Mouse (Mus musculus): Measurements from ENCODE around the gene Hist2h4. TPM values are rescaled to one million over a fixed set of nuclear protein-coding genes. Genes with fewer than 3 reads are reported as not detected.
"Not testable (repeated sequence)": the region's sequence is repeated elsewhere in the genome, so short reads cannot be mapped to it uniquely, and the experiment has no call there.

Gene Hist2h4
- polyA plus RNA-seq, 1 experiment from 2014 or later: 26.5 TPM

DNA sequence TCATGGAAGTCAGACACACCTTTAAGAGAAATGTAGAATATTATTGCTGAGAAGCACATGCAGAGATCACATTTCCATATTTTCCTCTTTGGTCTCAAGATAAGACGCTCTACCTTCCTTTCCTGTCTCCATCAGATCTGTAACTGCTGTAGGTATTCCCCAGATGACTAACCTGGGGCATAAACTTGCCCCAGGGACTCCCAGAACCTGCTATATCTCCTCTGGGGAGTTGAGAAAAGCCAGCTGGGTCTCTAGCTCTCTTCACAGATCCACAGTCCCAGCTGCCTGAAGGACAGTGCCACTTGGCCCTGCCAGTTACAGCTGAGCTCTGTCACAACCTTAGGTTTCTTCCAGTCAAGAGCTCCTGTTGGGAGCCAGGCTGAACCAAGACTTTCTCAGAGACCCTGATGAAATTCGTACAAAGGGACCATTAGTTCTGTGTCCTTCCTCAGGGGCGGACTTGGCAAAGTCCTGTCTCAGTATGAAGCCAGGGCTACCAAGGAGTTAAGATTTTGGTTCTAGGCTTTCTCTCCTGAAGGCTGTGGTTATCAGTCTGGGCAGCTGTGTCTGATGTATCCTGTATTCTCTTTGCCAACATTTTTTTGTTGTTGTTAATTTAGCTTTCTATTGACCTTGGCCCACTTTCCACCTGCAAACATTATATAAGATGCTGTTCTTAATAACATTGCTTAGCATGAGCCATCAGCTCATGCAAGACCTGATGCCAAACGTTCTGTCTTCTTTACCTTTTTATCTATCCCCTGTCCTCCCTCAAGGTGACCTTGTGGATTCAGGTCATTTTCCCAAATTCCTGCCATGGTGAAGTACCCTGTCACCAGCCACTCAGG, 32.0 kb downstream of the Hist2h4 start:
- H3K36me3 ChIP-seq: no peaks in the 10 kb centered on the region
- H3K4me2 ChIP-seq: no peak overlapping the region
- no peak overlapping the region for H3K4me3 ChIP-seq (replicated peaks)
- WGBS: 76% methylated on average over 4 of the region's 4 CpGs
- no peaks in the 10 kb centered on the region for H3K9me3 ChIP-seq
- H3K27me3 ChIP-seq: no peaks in the 10 kb centered on the region
- H3K27ac ChIP-seq: no peak overlapping the region
- no peak for ATAC-seq (ENCODE audit: insufficient number of reproducible peaks, insufficient read depth, low FRiP score, low TSS enrichment, low read depth)
- H3K9ac ChIP-seq (replicated peaks): no peak overlapping the region
- peaks cover 5% of the 10 kb centered on the region; the same call in 1 of the 2 replicates for H3K4me1 ChIP-seq (replicated peaks)

DNA sequence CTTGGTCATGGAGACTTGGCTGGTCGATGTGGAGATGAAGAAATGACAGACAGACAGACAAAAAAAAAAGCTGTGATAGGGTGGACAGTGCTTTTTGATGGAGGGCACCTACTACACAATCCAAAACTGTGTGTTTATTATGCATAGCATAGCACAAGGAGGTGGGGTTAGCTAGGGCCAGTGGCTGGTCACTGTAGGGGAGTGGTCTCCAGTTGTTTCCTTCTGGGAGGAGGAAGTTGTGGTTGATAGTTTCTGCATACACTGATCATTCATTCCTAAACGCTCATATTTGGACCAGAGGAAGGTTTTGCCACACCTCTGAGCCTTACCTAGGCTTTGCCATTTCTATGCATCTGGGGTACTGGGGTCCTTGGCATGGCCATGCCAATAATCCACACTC, 32.7 kb downstream of the Hist2h4 start:
- Histone ChIP-seq H3K27me3 (no peaks in the 10 kb centered on the region), H3K36me3 (no peaks in the 10 kb centered on the region), H3K4me3 (replicated peaks) (no peak overlapping the region), H3K4me2 (no peak overlapping the region), H3K4me1 (replicated peaks) (peaks cover 5% of the 10 kb centered on the region; the same call in 1 of the 2 replicates), H3K27ac (no peak overlapping the region), H3K9me3 (no peaks in the 10 kb centered on the region), H3K9ac (replicated peaks) (no peak overlapping the region)
- ATAC-seq (ENCODE audit: insufficient number of reproducible peaks, insufficient read depth, low FRiP score, low TSS enrichment, low read depth): no peak
- 82% methylated on average over 2 of the region's 2 CpGs for WGBS

DNA sequence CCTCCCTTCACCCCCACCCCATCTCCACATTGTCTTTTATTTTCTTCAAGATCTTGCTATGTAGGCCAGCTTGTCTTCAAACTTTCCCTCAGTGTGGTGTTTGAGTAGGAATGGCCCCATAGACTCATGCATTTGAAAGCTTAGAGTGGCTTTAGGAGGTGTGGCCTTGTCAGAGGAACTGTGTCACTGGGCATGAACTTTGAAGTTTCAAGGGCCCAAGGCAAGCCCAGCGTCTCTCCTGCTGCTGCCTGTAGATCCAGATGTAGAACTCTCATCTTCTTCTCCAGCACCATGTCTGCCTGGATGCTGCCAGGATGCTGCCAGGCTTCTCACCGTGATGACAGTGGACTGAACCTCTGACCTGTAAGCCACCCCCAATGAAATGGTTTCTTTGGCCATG, 34.3 kb downstream of the Hist2h4 start:
- H3K4me1 ChIP-seq (replicated peaks): peaks cover 10% of the 10 kb centered on the region; the same call in 1 of the 2 replicates
- no peak overlapping the region for H3K4me2 ChIP-seq
- no peaks in the 10 kb centered on the region for H3K36me3 ChIP-seq
- WGBS: 71% methylated on average over 2 of the region's 2 CpGs
- no peaks in the 10 kb centered on the region for H3K9me3 ChIP-seq
- H3K4me3 ChIP-seq (replicated peaks): no peak overlapping the region
- ATAC-seq (ENCODE audit: insufficient number of reproducible peaks, insufficient read depth, low FRiP score, low TSS enrichment, low read depth): no peak
- H3K27ac ChIP-seq: no peak overlapping the region
- no peaks in the 10 kb centered on the region for H3K27me3 ChIP-seq
- H3K9ac ChIP-seq (replicated peaks): no peak overlapping the region

DNA sequence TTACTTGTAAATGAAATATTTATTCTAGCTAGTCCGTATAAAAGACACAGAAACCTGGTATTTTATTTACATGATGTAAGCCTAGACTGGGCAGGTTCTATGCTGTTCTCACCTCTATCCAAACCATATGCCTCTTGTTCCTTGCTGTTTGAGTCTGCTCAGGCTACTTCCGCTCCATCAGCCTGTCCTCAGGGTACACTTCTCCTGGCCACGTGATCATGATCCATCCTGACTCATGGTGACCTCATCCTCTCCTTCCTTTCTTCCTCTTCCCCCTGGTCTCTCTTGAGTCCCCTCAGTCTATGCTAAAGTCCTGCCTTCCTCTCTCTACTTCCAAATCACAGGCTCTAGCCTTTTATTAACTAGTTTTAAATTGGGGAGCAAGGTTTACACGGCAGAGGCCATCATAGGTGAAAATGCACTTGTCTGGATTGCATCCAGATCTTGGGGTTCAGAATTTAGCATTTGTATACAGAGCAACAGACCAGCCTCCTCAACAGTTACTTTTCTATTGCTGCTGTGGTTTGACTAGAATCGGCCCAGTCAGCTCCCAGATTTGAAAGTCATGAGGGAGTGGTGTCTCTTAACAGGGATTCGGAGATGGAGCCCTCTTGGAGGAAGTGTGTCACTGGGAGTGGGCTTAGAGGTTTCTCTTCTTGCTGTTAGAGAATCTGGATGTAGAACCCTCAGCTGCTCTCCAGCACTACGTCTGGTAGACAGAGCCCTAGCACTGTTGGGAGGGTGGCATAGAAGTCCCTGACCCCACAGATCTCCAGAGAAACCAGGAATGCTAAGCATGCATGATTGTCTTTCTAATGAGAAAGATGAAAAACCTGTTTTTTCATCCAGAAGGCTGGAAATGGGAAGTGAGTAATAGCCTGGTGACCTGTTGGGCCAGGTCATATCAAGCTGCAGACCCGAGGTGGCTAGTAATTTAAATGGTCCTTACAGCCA, 36.1 kb downstream of the Hist2h4 start:
- Histone ChIP-seq H3K9ac (replicated peaks) (no peak overlapping the region), H3K27ac (no peak overlapping the region), H3K9me3 (no peaks in the 10 kb centered on the region), H3K27me3 (no peaks in the 10 kb centered on the region), H3K4me1 (replicated peaks) (peaks cover 27% of the 10 kb centered on the region), H3K4me2 (no peak overlapping the region), H3K36me3 (no peaks in the 10 kb centered on the region), H3K4me3 (replicated peaks) (no peak overlapping the region)
- no peak for ATAC-seq (ENCODE audit: insufficient number of reproducible peaks, insufficient read depth, low FRiP score, low TSS enrichment, low read depth)
- WGBS: 67% methylated on average over 8 of the region's 8 CpGs

DNA sequence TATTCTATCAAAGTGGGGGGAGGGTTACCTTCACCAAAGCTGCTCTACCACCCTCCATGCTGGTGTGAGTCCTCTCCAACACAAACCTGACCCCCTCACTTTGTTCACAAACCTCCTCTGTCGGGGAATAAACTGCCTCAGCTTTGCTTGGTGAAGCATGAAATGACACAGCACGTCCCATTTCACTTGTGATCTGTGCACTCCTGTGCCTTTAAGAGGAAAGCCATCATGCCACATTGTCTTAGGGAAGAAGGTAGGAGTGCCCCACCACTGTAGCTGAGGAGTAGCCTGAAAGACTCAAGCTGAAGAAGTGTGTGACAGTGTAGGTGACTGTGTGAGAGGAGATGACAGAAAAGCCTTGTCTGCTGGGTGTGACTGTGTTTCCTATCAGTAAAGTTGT, 37.7 kb downstream of the Hist2h4 start:
- H3K27me3 ChIP-seq: no peaks in the 10 kb centered on the region
- peaks cover 34% of the 10 kb centered on the region for H3K4me1 ChIP-seq (replicated peaks)
- H3K36me3 ChIP-seq: no peaks in the 10 kb centered on the region
- no peak overlapping the region for H3K4me2 ChIP-seq
- H3K9me3 ChIP-seq: no peaks in the 10 kb centered on the region
- WGBS: 54% methylated on average over 2 of the region's 2 CpGs
- no peak for ATAC-seq (ENCODE audit: insufficient number of reproducible peaks, insufficient read depth, low FRiP score, low TSS enrichment, low read depth)
- no peak overlapping the region for H3K27ac ChIP-seq
- no peak overlapping the region for H3K4me3 ChIP-seq (replicated peaks)
- no peak overlapping the region for H3K9ac ChIP-seq (replicated peaks)

DNA sequence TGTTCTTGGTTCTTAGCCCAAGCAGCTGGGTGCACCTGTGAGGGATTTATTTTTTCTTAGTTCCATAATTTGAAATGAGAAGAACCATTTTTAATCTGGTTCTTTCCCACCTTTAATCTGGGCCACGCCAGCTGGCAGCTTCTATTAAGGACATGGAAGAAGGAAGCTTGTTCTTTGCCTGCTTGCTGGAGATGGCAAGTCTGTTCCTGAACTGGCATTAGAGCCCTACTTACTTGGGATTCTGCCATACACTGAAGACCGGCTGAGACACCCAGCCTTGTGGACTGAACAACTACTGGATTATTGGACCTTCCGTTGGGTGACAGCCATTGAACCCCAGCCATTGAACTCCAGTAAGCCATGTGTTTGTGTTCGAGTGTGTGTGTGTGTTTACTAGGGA, 40.3 kb downstream of the Hist2h4 start:
- Histone ChIP-seq H3K4me3 (replicated peaks) (no peak overlapping the region), H3K9me3 (no peaks in the 10 kb centered on the region), H3K36me3 (no peaks in the 10 kb centered on the region), H3K27me3 (no peaks in the 10 kb centered on the region), H3K4me1 (replicated peaks) (peaks cover 41% of the 10 kb centered on the region), H3K4me2 (peak overlapping the region; percentile 80), H3K27ac (no peak overlapping the region), H3K9ac (replicated peaks) (no peak overlapping the region)
- ATAC-seq (ENCODE audit: insufficient number of reproducible peaks, insufficient read depth, low FRiP score, low TSS enrichment, low read depth): no peak
- 92% methylated on average over 4 of the region's 4 CpGs for WGBS

DNA sequence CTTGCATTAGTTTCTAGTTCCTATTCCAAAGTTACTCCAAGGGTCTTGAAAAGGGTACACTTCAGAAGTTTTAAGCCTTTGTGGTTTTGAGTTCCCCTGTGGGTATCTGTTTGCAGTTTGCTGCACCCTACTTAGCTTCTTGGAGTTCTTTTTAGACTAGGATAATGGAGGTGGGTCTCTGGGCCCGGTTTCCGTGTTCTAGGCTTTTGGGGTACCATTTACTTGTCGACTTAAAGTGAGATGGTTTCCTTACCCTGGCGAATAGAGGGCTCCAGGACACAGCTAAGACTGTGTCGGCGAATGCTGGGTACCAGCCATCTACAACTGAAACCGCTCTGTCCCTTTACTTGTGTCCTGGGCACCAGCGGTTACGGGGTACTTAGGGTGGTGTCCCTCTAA, 41.5 kb downstream of the Hist2h4 start:
- Histone ChIP-seq H3K27me3 (no peaks in the 10 kb centered on the region), H3K27ac (peak overlapping the region; percentile 99), H3K9me3 (no peaks in the 10 kb centered on the region), H3K9ac (replicated peaks) (peak overlapping the region; percentile 69), H3K4me2 (peak overlapping the region; percentile 80), H3K4me3 (replicated peaks) (peak overlapping the region; percentile 59), H3K4me1 (replicated peaks) (peaks cover 37% of the 10 kb centered on the region), H3K36me3 (no peaks in the 10 kb centered on the region)
- no peak for ATAC-seq (ENCODE audit: insufficient number of reproducible peaks, insufficient read depth, low FRiP score, low TSS enrichment, low read depth)
- 21% methylated on average over 9 of the region's 9 CpGs for WGBS

DNA sequence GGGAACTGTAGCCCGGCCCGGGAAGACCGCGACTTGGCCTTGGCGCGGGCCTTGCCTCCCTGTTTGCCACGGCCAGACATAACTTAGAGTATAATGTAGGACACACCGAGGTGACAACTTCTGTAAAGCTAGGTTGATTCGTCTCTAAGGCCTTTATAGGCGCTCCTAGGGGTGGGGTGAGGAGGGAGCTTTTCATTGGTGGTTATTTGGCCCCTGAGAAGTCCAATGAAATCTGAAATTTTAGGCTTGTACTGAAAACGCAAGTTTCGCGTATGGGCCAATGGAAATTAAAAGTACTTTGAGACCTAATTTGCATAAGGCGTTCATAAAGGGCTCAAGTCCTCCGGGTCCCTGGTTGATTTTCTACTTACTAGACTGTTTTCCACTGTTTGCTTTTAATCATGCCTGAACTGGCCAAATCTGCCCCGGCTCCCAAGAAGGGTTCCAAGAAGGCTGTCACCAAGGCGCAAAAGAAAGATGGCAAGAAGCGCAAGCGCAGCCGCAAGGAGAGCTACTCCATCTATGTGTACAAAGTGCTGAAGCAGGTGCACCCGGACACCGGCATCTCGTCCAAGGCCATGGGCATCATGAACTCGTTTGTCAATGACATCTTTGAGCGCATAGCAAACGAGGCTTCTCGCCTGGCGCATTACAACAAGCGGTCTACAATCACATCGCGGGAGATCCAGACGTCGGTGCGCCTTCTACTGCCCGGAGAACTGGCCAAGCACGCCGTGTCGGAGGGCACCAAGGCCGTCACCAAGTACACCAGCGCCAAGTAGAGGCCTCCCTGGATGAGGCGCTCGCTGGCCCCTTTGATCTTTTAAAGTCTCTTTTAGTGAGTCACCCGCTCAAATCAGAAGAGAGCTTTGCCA, 42.1 kb downstream of the Hist2h4 start, which contains the start of the genes Hist2h2ac and Hist2h2be:
Gene Hist2h2ac, minus strand, starts transcription at position 116 of the 875 bp plus-strand sequence.
Gene Hist2h2be, plus strand, starts transcription at position 355 of the 875 bp plus-strand sequence.
- H3K4me1 ChIP-seq (replicated peaks): peaks cover 36% of the 10 kb centered on the region
- H3K9ac ChIP-seq (replicated peaks): peak within 1 kb of the TSS; percentile 87
- no peaks in the 10 kb centered on the region for H3K9me3 ChIP-seq
- H3K4me3 ChIP-seq (replicated peaks): peak within 1 kb of the TSS; percentile 59
- ATAC-seq (ENCODE audit: insufficient number of reproducible peaks, insufficient read depth, low FRiP score, low TSS enrichment, low read depth): peak; percentile 89
- H3K4me2 ChIP-seq: peak within 1 kb of the TSS; percentile 80
- WGBS: under 1% methylated on average over 43 of the region's 43 CpGs
- no peaks in the 10 kb centered on the region for H3K27me3 ChIP-seq
- peak within 1 kb of the TSS; percentile 99 for H3K27ac ChIP-seq
- no peaks in the 10 kb centered on the region for H3K36me3 ChIP-seq

DNA sequence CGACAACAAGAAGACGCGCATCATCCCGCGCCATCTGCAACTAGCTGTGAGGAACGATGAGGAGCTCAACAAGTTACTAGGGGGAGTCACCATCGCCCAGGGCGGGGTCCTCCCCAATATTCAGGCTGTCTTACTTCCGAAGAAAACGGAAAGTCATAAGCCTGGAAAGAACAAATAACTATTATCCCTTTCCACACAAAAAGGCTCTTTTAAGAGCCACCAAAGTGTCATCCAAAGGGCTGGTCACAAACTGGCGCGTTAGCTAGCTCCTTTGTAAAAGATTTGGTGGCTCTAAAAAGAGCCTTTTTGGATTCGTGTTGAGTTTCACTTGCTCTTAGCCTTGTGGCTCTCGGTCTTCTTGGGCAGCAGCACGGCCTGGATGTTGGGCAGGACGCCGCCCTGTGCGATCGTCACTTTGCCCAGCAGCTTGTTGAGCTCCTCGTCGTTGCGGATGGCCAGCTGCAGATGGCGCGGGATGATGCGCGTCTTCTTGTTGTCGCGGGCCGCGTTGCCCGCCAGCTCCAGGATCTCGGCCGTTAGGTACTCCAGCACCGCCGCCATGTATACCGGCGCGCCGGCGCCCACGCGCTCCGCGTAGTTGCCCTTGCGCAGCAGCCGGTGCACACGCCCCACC, 42.9 kb downstream of the Hist2h4 start:
- not testable (repeated sequence) for H3K9me3 ChIP-seq; ATAC-seq (ENCODE audit: insufficient number of reproducible peaks, insufficient read depth, low FRiP score, low TSS enrichment, low read depth); H3K27me3 ChIP-seq; H3K36me3 ChIP-seq
- peak overlapping the region; percentile 80 for H3K4me2 ChIP-seq
- peak overlapping the region; percentile 59 for H3K4me3 ChIP-seq (replicated peaks)
- H3K27ac ChIP-seq: peak overlapping the region; percentile 99
- H3K4me1 ChIP-seq (replicated peaks): peaks cover 36% of the 10 kb centered on the region
- peak overlapping the region; percentile 87 for H3K9ac ChIP-seq (replicated peaks)
- WGBS: 0% methylated on average over 31 of the region's 47 CpGs

DNA sequence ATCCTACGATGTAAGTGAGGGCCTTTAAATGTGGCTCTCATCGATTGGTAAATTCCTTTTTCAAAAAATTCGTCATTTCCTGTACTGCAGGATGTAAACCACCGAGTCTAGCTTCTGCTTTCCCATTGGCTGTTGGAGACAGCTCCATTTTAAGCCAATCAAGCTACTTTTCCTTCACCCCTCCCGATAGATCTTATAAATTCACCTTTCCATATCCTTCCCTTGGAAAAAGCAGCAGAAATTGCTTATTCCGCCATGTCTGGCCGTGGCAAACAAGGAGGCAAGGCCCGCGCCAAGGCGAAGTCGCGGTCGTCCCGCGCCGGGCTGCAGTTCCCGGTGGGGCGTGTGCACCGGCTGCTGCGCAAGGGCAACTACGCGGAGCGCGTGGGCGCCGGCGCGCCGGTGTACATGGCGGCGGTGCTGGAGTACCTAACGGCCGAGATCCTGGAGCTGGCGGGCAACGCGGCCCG, 43.4 kb downstream of the Hist2h4 start, which contains the start of the genes Bola1 and Hist2h2ab:
Gene Bola1, minus strand, starts transcription at position 49 of the 470 bp plus-strand sequence.
Gene Hist2h2ab, plus strand, starts transcription at position 205 of the 470 bp plus-strand sequence.
- H3K9ac ChIP-seq (replicated peaks): peak within 1 kb of the TSS; percentile 87
- H3K27ac ChIP-seq: peak within 1 kb of the TSS; percentile 99
- peaks cover 36% of the 10 kb centered on the region for H3K4me1 ChIP-seq (replicated peaks)
- under 1% methylated on average over 37 of the region's 37 CpGs for WGBS
- H3K36me3 ChIP-seq: no peaks in the 10 kb centered on the region
- peak within 1 kb of the TSS; percentile 59 for H3K4me3 ChIP-seq (replicated peaks)
- ATAC-seq (ENCODE audit: insufficient number of reproducible peaks, insufficient read depth, low FRiP score, low TSS enrichment, low read depth): peak; percentile 87
- no peaks in the 10 kb centered on the region for H3K27me3 ChIP-seq
- peak within 1 kb of the TSS; percentile 80 for H3K4me2 ChIP-seq
- no peaks in the 10 kb centered on the region for H3K9me3 ChIP-seq

Measured in limb, embryonic 12.5 days (tissue).